Mouse (Mus musculus) olfactory bulb, adult 2 months (tissue): ENCODE measurements around the gene Fcrl6.

Source experiments
- CTCF ChIP-seq: fragments of 200-500 bp; IDR thresholded peaks from 2 replicates; pipeline ENCODE4 v1.5.1; 2012; ENCODE audit warnings: low read depth, mild to moderate bottlenecking, low read length, moderate library complexity; ENCODE audit not compliant: insufficient read depth
- POLR2A ChIP-seq: fragments of 200-500 bp; IDR thresholded peaks from 2 replicates; pipeline ENCODE4 v1.6.1; 2012; ENCODE audit warnings: mild to moderate bottlenecking, low read depth, low read length, moderate library complexity; ENCODE audit not compliant: insufficient read depth

GRCm38 (mm10) chr1:172626306-172626705 lies 24.0 kb upstream of the Fcrl6 start:
- no peak for TF ChIP-seq POLR2A
- no peak for TF ChIP-seq CTCF
